Mouse (Mus musculus) cerebellum, adult 2 months (tissue): ENCODE results near the gene Shank2.

Experiments used
- CTCF ChIP-seq: fragments of 200-500 bp; IDR thresholded peaks from 2 replicates; pipeline ENCODE4 v1.5.1; 2011; ENCODE audit warnings: low read depth, mild to moderate bottlenecking, control low read depth, low read length, moderate library complexity, borderline replicate concordance; ENCODE audit not compliant: insufficient read depth
- POLR2A ChIP-seq: fragments of 200-500 bp; IDR thresholded peaks from 2 replicates; pipeline ENCODE4 v1.6.1; 2011; ENCODE audit warnings: low read length, control low read depth, borderline replicate concordance; ENCODE audit not compliant: insufficient read depth

DNA sequence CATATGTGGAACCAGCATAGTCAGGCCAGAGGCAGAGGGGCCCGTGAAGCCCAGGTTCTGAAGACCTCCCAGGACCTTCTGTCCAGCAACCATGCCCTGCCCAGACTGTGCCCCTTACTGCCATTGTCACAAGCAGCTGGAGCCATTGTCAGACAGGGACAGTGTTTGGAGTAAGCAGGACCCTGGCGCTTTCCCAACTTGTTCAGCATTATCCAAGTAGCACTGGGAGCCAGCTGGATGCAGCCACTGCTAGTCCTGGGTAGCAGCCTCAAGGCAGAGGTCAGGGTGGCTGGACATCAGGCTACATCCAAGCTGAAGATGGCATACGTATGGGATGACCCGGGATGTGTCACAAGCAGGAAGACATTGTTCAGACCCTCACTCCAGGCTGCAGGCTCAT is 187.7 kb downstream of the Shank2 start:
- TF ChIP-seq CTCF, result no peak
- no peak for TF ChIP-seq POLR2A
